Mouse (Mus musculus) olfactory bulb, adult 2 months (tissue): Measurements from ENCODE around the gene Ccdc65.

Experiments
- CTCF ChIP-seq: fragments of 200-500 bp; IDR thresholded peaks from 2 replicates; pipeline ENCODE4 v1.5.1; 2012; ENCODE audit warnings: low read depth, mild to moderate bottlenecking, low read length, moderate library complexity; ENCODE audit not compliant: insufficient read depth
- POLR2A ChIP-seq: fragments of 200-500 bp; IDR thresholded peaks from 2 replicates; pipeline ENCODE4 v1.6.1; 2012; ENCODE audit warnings: mild to moderate bottlenecking, low read depth, low read length, moderate library complexity; ENCODE audit not compliant: insufficient read depth

- TF ChIP-seq CTCF, result no peak
- TF ChIP-seq POLR2A, result no peak
These were observed 18.1 kb downstream of the Ccdc65 start for GRCm38 (mm10) chr15:98726079-98726478.
